8 mouse cellular contexts compared by ENCODE assay signal in genomic region chr5:124111742-124112497, GRCm38 (mm10). TPM values are rescaled to one million over a fixed set of nuclear protein-coding genes. Genes with fewer than 3 reads are reported as not detected.
A peak's percentile ranks its signal among the peaks of the same experiment; 100 is the strongest.
DNase-seq lines count a peak whose midpoint lies in the region; ATAC-seq and TF ChIP-seq lines count a peak whose summit lies in the region.

Ogfod2 (plus strand) TSS chr5:124112297.

- peaks cover 23% of the 10 kb centered on the region for H3K4me1 ChIP-seq in E14TG2a.4 (replicated peaks; ENCODE audit: low read depth, low read length)
- H3K4me1 ChIP-seq in forebrain, embryonic 12.5 days, result peaks cover 34% of the 10 kb centered on the region
- peaks cover 20% of the 10 kb centered on the region for H3K4me1 ChIP-seq in heart, postnatal 0 days (ENCODE audit: control insufficient read depth, insufficient read depth)
- H3K4me1 ChIP-seq in liver, embryonic 16.5 days (ENCODE audit: control insufficient read depth, low read depth, low read length), result peaks cover 37% of the 10 kb centered on the region
- H3K4me1 ChIP-seq in neural tube, embryonic 13.5 days (replicated peaks), result peaks cover 41% of the 10 kb centered on the region
- peaks cover 19% of the 10 kb centered on the region for H3K4me1 ChIP-seq in testis, adult 2 months (ENCODE audit: control insufficient read depth, insufficient read depth, low read length)

- H3K27me3 ChIP-seq in E14TG2a.4 (ENCODE audit: insufficient read depth, low read length), result no peaks in the 10 kb centered on the region
- H3K27me3 ChIP-seq in forebrain, embryonic 12.5 days, result no peaks in the 10 kb centered on the region
- H3K27me3 ChIP-seq in heart, postnatal 0 days (ENCODE audit: control insufficient read depth, insufficient read depth, low read length), result no peaks in the 10 kb centered on the region
- no peaks in the 10 kb centered on the region for H3K27me3 ChIP-seq in liver, embryonic 16.5 days (ENCODE audit: control insufficient read depth, insufficient read depth, low read depth, low read length)
- H3K27me3 ChIP-seq in neural tube, embryonic 13.5 days, result no peaks in the 10 kb centered on the region
- H3K27me3 ChIP-seq in testis, adult 2 months (ENCODE audit: control insufficient read depth, insufficient read depth, low read length), result no peaks in the 10 kb centered on the region

- H3K9ac ChIP-seq in forebrain, embryonic 12.5 days, result peak within 1 kb of the TSS; percentile 80
- peak within 1 kb of the TSS; percentile 66 for H3K9ac ChIP-seq in heart, postnatal 0 days (replicated peaks; ENCODE audit: low read depth, low read length)
- peak within 1 kb of the TSS; percentile 91 for H3K9ac ChIP-seq in liver, embryonic 16.5 days (ENCODE audit: low read depth, low read length)
- peak within 1 kb of the TSS; percentile 75 for H3K9ac ChIP-seq in neural tube, embryonic 13.5 days

- peaks cover 3% of the 10 kb centered on the region for H3K36me3 ChIP-seq in E14TG2a.4 (ENCODE audit: insufficient read depth, low read length)
- H3K36me3 ChIP-seq in forebrain, embryonic 12.5 days (replicated peaks), result peaks cover 4% of the 10 kb centered on the region; the same call in 1 of the 2 replicates
- H3K36me3 ChIP-seq in heart, postnatal 0 days (replicated peaks; ENCODE audit: control insufficient read depth, insufficient read depth, low read length), result 0 out of 2 replicates have a peak, but pooled peaks cover 9% of the 10 kb centered on the region
- H3K36me3 ChIP-seq in liver, embryonic 16.5 days (ENCODE audit: control insufficient read depth, insufficient read depth), result no peaks in the 10 kb centered on the region
- H3K36me3 ChIP-seq in neural tube, embryonic 13.5 days, result peaks cover 8% of the 10 kb centered on the region; the same call in 1 of the 2 replicates
- no peaks in the 10 kb centered on the region for H3K36me3 ChIP-seq in testis, adult 2 months (ENCODE audit: control insufficient read depth, insufficient read depth, low read length)

- H3K4me3 ChIP-seq in E14TG2a.4 (replicated peaks; ENCODE audit: low read length), result peak within 1 kb of the TSS; percentile 82
- H3K4me3 ChIP-seq in forebrain, embryonic 12.5 days (replicated peaks), result peak within 1 kb of the TSS; percentile 85
- peak within 1 kb of the TSS; percentile 89 for H3K4me3 ChIP-seq in heart, postnatal 0 days (ENCODE audit: low read depth, low read length)
- peak within 1 kb of the TSS; percentile 98 for H3K4me3 ChIP-seq in liver, embryonic 16.5 days (ENCODE audit: low read depth, low read length)
- H3K4me3 ChIP-seq in neural tube, embryonic 13.5 days, result peak within 1 kb of the TSS; percentile 59
- peak within 1 kb of the TSS; percentile 97 for H3K4me3 ChIP-seq in testis, adult 2 months (ENCODE audit: control insufficient read depth, low read depth, low read length)

- H3K4me2 ChIP-seq in forebrain, embryonic 12.5 days, result peak within 1 kb of the TSS; percentile 93
- peak within 1 kb of the TSS; percentile 93 for H3K4me2 ChIP-seq in heart, postnatal 0 days (ENCODE audit: low read depth, low read length)
- peak within 1 kb of the TSS; percentile 98 for H3K4me2 ChIP-seq in liver, embryonic 16.5 days (ENCODE audit: low read depth, low read length)
- H3K4me2 ChIP-seq in neural tube, embryonic 13.5 days, result peak within 1 kb of the TSS; percentile 76

- ATAC-seq in forebrain, embryonic 12.5 days (ENCODE audit: low FRiP score), result peak; percentile 96
- ATAC-seq in heart, postnatal 0 days (ENCODE audit: insufficient read depth, low read depth), result peak; percentile 96
- ATAC-seq in liver, embryonic 16.5 days (ENCODE audit: low read depth), result peak; percentile 95
- ATAC-seq in neural tube, embryonic 13.5 days (ENCODE audit: low read depth), result peak; percentile 96

- DNase-seq in c-Kit-positive CD71-positive TER-119-positive erythroid progenitor cells, embryonic 14.5 days (ENCODE audit: low spot score), result peak; percentile 97
- DNase-seq in heart, postnatal 0 days (ENCODE audit: low spot score), result peak; percentile 99
- DNase-seq in kidney, postnatal 4 days, result peak; percentile 95 to 98

- no peak for TF ChIP-seq CTCF in E14TG2a.4 (conservative IDR thresholded peaks at IDR 0.05; ENCODE audit: low read length)
- peak; percentile 43 for TF ChIP-seq CTCF in heart, postnatal 0 days (IDR thresholded peaks at IDR 0.05; ENCODE audit: low read depth)
- TF ChIP-seq CTCF in testis, adult 2 months (IDR thresholded peaks at IDR 0.05; ENCODE audit: control insufficient read depth, insufficient read depth, insufficient replicate concordance, low read depth, low read length), result peak; percentile 27; the same call in 1 of the 2 replicates

- TF ChIP-seq EP300 in heart, postnatal 0 days (IDR thresholded peaks at IDR 0.05; ENCODE audit: low read depth), result peak; percentile 61; the same call in 1 of the 2 replicates

- H3K9me3 ChIP-seq in E14TG2a.4 (ENCODE audit: low read length), result peaks cover 25% of the 10 kb centered on the region
- no peaks in the 10 kb centered on the region for H3K9me3 ChIP-seq in forebrain, embryonic 12.5 days
- H3K9me3 ChIP-seq in heart, postnatal 0 days (replicated peaks; ENCODE audit: control insufficient read depth, low read length), result no peaks in the 10 kb centered on the region
- H3K9me3 ChIP-seq in liver, embryonic 16.5 days (replicated peaks; ENCODE audit: control insufficient read depth, low read length), result no peaks in the 10 kb centered on the region
- H3K9me3 ChIP-seq in neural tube, embryonic 13.5 days, result no peaks in the 10 kb centered on the region

- peak within 1 kb of the TSS; percentile 85 for H3K27ac ChIP-seq in forebrain, embryonic 12.5 days
- peak within 1 kb of the TSS; percentile 88 for H3K27ac ChIP-seq in heart, postnatal 0 days (ENCODE audit: low read depth)
- peak within 1 kb of the TSS; percentile 98 for H3K27ac ChIP-seq in liver, embryonic 16.5 days (ENCODE audit: low read length)
- peak within 1 kb of the TSS; percentile 92 for H3K27ac ChIP-seq in neural tube, embryonic 13.5 days (replicated peaks)
- peak within 1 kb of the TSS; percentile 98 for H3K27ac ChIP-seq in testis, adult 2 months (ENCODE audit: control insufficient read depth, insufficient read depth, low read depth, low read length)

- peak; percentile 38 for TF ChIP-seq POLR2A in testis, adult 2 months (IDR thresholded peaks at IDR 0.05; ENCODE audit: control insufficient read depth, low read depth, low read length)

- WGBS in forebrain, embryonic 12.5 days, result under 1% methylated on average over 66 of the region's 66 CpGs
- WGBS in heart, postnatal 0 days, result 2% methylated on average over 66 of the region's 66 CpGs
- under 1% methylated on average over 66 of the region's 66 CpGs for WGBS in liver, embryonic 16.5 days (ENCODE audit: insufficient replicate concordance)
- under 1% methylated on average over 66 of the region's 66 CpGs for WGBS in neural tube, embryonic 13.5 days

RNA-seq across cellular contexts. Expression of gene Ogfod2, which starts in this region (rescaled TPM):
- polyA plus RNA-seq in forebrain, embryonic 12.5 days (2016; fragmentation: Nextera tagmentation; extraction: Ambion mirVana), result 17.7 and 19.1 TPM in 2 replicates
- 37.6 and 55.1 TPM in 2 replicates for total RNA-seq in heart, postnatal 0 days (2014; rRNA removed; ENCODE audit: low replicate concordance)
- polyA plus RNA-seq in heart, postnatal 0 days (2015; fragmentation: Nextera tagmentation; extraction: Ambion mirVana), result 19.0 and 19.3 TPM in 2 replicates
- polyA plus RNA-seq in liver, embryonic 16.5 days (2015; fragmentation: Nextera tagmentation; extraction: Ambion mirVana), result 15.0 and 15.7 TPM in 2 replicates
- polyA plus RNA-seq in neural tube, embryonic 13.5 days (2015; fragmentation: Nextera tagmentation; extraction: Ambion mirVana), result 34.1 TPM in 2 replicates
- 50.9 and 57.5 TPM in 2 replicates for polyA plus RNA-seq in testis, adult 2 months (2012; rRNA removed)

Comparison
In these comparisons a context has a peak if more than half of its experiments do, and no peak if none do; other contexts are left out.
1. Peak in every context shown above with its lines: DNase-seq, ATAC-seq, H3K4me3 ChIP-seq and H3K27ac ChIP-seq.